Mouse (Mus musculus) ovary, postnatal 14 days (tissue): ENCODE results near the gene Sod3.

Experiments
- DNase-seq: peaks from one replicate; pipeline ENCODE4 v3.0.0; 2022; ENCODE audit warnings: low spot score

Sod3 gene

DNA sequence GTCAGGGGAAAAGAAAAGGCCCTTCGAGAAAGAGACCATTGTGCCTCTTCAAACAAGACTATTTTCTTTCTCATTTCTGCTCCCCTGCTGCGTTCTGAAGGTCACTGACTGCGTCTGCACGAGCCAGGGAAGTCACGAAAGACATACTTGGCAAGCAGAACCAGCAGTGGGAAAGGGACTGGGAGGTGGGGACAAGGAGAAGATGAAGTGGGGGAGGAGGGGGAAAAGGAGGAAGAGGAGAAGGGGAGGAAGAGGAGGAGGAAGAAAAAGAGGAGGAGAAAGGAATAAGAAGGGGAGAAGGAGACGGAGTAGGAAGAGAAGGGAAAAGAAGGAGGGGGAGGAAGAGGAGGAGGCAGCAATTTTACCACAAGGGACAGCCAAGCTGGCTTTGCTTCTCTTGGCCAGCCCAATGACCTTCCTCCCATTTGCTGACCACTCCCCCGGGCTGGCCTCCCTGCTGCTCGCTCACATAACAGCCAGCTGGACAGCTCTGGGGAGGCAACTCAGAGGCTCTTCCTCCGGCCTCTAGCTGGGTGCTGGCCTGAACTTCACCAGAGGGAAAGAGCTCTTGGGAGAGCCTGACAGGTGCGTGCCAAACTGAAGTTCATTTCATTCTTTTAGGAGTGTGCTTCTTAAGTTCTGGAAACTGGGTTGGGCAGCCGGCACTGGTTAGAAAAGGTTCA, at the start of gene Sod3:
Gene Sod3, plus strand, starts transcription at position 324 of the 683 bp plus-strand sequence.
- peak; percentile 56 for DNase-seq

DNA sequence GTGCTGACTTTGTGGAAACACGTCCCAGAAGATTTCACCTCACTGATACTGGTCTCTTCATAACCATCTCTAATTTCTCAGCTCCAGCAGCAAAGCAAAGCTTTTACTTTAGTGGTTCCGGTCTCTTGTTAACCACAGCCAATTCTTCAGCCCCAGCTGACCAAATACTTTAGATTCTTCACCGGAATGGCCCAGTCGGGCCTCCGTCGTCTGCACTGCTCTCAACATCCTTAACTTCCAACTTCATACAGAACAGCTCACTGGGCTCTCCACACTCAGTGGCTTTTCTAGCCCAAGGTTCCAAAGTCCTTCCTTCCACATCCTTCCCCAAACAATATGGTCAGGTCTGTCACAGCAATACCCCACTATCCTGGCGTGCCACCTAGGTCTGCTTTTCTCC, 46.7 kb upstream of the Sod3 start:
- DNase-seq: no peak

DNA sequence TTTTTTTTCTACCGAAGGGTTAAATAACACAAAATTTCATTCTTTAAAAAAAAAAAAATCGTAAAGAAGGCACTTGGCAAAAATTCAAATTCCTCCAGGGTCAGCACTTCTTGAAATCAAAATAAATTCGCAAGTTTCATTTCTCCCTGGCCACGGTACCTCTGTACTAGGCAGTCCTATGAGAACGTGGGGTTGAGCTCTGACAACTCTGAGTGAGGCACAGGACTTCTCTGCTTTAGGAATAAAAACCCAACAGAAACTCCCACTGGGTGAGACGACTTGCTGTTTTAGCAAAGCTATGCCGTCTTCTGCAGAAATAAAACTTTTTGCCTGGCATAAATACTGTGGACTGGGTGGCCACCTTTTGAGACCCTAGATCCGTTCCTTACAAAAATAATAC, 44.1 kb upstream of the Sod3 start:
- DNase-seq: no peak

DNA sequence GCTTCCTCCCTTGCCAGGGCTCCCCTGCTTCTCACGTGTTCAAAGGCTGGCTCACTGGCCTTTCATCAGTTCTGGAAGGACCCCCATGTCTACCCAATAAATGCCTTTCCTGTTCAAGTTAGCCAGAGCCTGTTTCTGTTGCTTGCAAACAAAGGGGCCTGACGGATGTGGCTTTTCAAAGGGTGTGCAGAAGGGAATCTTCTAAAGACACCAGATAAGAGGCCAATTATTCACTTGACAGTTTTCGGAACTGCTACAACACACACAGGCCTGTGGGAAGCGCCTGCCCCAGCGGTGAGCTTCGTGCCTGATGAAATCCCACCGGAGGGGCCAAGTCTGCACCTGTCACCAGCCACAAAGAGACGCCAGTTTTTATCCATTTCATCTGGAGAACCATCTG, 31.5 kb upstream of the Sod3 start:
- DNase-seq: no peak

DNA sequence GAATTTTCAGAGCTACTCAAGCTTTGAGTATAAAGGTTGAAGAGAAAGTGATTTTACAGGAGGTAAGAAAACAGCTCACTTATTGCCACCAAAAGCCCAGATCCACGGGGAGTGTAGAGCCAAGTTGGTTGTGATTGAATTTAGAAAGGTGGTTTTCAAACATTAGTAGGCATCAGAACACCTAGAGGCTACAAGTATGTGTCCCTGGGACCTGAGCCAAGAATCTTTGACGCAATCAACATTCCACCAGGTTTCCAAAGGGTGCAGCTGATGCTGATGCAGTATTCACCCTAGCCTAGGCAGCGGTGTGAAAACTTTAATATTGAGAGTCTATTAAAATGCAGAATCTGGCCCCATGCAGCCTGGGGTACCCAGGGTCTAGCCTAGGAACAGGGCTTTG, 28.0 kb upstream of the Sod3 start:
- no peak for DNase-seq

DNA sequence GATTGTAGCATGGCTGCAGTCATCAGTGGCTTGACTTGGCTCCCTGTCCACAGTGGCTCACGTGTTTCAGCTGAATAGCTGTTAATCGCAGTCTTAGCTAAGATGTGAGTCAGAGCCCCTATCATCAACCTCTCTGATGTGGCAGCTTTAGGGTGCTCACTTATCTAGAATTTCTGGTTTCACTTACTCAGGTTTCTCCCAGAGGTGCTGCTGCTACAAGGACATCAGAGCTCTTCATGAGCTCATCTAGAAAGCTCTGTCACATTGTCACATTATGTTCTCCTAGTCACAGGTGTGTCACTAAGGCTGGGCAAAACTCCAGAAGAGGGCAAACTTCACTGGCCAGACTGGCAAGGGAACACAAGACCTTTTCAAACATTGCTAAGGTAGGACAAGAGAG, 24.5 kb upstream of the Sod3 start:
- no peak for DNase-seq

DNA sequence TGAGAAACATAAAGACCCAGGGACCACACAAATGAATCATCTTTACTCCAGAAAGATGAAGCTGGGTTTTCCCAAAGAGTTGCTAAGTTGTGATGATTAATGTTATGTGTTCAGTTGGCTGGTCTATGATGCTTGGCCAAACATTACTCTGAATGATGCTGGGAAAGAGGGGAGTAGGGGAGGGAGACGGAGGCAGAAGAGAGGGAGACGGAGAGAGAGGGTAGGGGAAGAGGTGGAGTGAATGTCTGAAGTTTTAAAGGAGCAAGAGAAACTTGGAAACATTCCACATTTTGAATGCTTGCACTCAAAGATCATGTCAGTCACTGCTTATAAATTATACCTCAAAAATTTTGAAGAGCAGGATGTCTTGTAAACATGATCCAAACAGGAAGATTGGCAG, 16.7 kb upstream of the Sod3 start:
- no peak for DNase-seq

DNA sequence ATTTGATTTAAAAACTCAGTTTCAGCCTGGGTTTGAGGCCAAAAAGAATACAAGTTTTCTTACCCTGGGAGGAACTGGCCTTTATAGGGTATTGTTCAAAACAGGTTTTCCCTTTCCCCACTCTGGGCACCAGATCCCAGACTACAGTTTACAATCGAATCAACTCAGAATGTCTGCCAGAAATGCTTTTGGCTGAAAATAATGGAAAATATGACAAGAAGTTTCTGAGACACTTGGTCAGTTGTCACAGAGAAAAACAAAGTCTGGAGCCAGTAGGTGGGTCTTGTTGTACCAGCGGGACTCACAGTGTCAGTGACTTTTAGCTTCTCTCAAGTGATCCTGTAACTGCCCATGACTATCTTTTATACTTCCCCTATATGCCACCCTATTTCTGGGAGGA, 13.1 kb upstream of the Sod3 start:
- DNase-seq: no peak

DNA sequence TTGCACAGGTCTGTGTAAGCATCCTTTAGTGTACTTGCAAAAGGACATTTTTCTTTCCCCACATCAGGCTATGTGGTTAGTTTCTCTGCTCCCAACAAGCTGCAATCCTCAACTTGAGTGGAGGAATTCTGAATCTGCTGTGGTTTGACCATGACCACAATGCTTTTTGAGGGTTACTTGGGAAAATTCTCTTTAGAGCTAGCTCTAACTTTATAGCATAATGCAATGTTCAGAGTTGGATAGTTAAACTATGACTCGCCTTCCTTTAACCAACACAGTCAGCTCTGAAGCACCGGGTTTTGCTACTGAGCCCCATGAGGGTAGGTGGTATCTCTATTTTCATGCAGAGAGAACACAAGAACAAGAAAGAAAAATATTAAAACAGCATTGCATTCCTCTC, 12.0 kb upstream of the Sod3 start:
- no peak for DNase-seq

DNA sequence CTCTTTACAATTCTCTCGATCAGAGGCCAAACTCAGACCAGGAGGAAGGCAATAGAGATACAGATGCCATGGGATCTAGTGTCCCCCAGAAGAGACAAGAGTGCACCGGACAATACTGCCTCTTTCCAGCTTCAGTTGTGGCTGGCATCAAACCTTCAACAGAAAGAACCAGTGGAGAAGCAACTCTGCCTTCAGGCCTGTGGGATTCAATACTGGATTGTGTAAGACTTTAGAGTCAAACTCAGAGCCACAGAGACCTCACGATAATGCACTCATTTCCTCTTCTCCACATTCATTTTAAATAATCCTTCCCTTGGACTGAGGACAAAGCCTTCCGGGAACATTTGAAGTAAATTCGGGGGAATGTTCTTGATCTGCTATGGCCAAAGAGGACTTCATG, 10.9 kb upstream of the Sod3 start:
- DNase-seq: no peak

DNA sequence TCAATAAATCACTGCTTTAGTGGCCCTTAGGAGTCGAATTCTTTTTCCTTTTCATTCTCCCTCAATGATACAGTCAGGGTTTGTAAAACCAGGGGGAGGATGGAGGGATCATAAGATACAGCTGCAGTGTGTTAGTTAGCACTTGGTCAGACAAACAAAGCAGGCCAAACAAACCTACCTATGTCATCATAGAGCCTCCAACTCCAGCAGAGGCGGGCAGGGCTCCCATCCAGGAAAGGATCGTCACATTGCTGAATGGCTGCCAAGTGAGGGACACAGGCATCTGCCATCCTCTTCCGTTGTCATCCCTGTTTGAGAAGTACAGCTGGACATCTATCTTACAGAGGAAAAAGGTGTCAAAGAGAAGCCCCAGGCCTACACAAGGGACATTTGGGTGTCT, 9.2 kb upstream of the Sod3 start:
- DNase-seq: no peak

DNA sequence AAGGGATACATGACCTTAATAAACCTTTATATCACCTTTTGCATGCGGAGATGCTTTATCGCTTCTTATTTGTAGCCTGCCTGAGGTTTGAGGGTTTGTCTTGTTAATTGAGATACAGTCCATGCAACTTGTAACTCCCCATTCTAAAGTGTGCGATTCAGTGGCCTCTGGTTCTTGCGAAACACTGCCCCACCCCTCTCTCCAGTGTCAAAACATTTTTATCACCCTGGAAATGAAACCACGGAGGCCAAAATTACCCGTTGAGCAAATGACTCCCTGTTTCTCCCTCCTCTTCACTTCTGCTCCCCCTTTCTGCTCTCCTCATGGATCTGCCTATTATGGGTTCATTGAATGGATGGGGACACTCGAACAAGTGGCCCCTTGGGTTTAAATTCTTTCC, 8.0 kb upstream of the Sod3 start:
- DNase-seq: no peak

DNA sequence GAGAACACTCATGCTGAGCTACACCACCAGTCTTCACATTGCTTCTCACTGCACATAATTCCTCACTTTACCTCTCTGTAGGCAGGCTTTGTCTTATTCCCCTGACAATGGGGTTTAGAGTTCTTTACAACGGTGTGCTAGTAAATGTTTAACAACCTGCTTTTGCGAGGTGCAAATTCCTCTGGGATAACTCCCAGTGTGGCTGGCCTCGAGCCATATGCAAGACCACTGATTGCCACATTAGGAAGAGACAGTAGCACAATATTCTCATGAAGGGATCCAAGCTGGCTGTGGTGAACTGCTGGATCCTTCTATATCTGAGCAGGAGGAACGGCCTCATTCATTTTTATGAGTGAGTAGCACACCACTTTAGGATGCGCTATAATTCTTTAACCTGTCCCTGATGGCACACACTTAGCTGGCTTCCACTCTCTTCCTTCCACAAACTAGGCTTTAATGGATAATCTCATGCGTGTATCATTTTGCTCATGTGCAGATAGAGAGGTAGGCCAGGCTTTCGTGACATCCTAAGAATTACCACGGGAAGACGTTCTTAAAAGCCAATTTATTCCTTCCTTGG, 6.3 kb upstream of the Sod3 start:
- DNase-seq: no peak

DNA sequence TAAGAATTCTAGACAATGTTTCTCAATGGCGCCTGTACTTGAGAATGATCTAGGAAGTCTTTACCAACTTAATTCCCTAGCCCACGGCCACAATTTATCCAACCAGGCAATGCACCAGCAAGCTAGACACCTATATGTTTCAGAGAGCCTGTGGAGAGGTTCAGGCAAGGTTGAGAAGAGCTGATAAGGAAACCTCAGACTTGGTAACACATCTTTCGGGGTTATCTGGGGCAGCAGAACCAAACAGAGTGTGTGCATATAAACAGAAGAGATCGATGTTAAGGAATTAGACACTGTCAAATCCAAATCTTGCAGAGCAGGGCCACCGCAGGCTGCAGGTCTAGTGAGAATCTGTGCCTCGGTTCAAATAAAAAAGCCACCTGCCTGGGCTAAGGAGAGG, 5.5 kb upstream of the Sod3 start:
- DNase-seq: no peak

DNA sequence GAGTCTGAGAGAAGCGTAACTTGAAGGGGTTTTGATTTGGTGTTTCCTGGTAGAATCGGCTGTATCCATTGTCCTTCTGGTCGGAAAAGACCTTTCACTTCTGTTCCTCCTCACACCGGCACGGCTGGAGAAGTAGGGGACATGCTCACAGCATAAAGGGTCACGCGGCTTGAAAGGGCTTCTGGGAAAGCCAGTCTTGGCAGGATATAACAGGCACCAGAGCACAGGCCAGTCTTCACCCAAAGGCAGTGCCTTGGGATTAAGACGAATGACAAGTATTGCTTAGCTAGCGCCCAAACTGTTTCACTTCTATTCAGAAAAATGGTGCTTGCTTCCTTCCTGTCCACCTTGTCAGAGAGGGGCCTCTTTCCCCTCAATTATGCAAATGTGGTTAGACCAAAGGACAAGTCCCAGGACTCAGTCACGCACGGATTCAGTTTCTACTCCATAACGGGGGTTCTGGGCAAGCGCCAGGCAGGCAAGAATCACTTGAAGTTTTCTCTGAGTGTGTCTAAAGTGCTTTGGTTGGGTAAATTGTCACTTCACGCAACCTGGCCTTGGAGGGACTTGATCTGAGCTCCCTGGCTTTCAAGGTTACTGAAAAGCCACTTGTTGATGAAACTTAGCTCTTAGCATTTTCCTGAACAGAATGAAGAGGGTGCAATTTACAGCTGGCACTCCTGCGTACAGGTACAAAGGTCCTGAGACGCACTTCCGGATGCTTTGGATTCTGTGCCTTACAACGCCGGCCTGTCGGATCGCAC, 3.1 kb upstream of the Sod3 start:
- DNase-seq: no peak

DNA sequence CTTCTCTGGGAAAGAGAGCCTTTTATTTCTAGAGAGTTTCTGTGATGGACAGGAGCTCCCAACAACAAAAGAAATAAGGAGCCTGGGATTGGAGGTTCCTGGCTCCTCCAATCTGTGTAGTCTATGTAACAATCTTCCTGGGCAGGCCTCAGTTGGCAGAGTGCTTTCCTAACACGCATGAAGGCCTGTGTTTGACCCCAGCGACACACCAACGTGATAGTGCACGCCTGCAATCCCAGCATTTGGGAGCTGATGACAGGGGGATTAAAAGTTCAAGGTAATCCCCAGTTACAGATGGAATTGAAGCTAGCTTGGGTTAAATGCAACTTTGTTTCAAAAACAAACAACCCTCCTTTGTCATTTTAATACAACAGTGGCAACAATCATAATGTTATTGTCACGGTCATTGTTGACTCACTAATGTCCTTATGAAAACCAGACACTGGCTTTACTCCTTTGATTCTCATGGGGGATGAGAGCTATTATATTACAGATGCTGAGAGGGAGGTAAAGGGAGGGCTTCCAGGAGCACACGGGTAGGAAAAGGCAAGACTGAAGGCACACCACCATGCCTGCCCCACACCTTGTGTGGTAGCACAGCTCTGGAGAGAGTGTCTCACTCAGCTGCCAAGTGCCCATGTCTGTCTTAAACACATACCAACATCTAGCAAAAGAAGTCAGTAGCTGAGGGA, 669 bp upstream of the Sod3 start:
- no peak for DNase-seq

DNA sequence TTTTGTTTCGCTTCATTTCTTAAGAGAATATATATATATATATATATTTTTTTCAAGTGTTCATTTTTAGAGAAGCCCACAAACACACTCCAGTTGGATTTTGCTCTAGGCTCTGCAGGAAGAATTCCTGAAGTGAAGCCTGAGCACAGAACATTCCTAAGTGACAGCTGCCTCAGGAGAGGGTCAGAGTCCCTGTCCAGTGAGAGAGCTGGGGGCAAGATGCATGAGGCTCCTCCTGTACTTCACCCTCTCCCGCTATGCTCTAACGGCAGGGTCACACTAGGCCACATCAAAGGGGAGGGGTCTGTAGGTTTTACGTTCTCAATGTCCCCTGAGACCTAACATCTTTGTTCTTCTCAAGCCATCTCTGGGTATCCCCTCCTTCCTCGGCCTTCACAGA, 930 bp downstream of the Sod3 start:
- DNase-seq: no peak

DNA sequence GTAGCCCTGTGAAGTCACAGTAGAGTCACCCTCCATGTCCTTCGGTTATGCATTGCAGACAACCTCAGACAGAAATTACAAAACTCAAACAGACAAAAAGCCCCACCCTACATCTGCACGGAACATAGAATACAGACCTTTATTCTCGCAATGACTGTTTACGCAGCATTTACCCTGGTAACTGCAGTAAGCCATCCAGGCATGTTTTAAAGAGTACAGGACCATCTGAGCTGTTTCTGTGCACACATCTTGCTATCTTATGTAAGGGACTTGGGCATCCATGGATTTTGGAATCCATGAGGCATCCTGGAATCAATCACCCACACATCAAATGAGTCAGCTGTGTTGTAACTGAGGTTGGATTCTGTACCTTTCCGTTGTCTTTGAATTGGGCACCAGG, 2.3 kb downstream of the Sod3 start:
- no peak for DNase-seq

DNA sequence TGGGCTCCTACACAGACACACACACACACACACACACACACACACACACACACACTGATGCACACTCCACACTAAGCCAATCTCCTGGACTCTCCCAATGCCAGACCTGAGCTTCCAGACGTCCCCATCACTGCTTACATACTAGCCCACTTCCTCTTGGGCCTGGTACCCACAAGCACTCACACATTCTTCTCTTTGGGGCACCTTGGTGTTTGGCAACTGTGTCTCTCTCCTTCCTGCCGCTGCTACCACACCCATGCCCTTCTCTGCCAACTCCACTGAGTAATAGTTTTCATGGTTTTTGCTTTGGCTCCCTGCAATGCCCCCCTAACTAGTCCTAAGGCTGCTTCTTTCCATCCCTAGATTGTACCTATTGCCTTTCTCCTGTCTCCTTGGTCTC, 3.1 kb downstream of the Sod3 start:
- DNase-seq: no peak

DNA sequence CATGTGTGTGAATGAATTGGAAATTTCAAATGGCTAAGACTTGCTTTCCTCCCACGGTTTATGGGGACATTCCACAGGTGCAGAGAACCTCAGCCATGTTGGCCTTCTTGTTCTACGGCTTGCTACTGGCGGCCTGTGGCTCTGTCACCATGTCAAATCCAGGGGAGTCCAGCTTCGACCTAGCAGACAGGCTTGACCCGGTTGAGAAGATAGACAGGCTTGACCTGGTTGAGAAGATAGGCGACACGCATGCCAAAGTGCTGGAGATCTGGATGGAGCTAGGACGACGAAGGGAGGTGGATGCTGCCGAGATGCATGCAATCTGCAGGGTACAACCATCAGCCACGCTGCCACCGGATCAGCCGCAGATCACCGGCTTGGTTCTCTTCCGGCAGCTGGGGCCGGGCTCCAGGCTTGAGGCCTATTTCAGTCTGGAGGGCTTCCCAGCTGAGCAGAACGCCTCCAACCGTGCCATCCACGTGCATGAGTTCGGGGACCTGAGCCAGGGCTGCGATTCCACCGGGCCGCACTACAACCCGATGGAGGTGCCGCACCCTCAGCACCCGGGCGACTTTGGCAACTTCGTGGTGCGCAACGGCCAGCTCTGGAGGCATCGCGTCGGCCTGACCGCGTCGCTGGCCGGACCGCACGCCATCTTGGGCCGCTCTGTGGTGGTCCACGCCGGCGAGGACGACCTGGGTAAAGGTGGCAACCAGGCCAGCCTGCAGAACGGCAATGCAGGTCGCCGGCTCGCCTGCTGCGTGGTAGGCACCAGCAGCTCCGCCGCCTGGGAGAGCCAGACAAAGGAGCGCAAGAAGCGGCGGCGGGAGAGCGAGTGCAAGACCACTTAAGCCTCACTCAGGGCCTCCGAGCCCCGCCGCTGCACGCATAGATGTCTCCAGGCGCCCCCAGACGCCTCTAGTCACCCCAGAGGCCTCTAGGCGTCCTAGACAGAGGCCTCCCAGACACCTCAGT, 4.6 kb downstream of the Sod3 start:
- DNase-seq: no peak

DNA sequence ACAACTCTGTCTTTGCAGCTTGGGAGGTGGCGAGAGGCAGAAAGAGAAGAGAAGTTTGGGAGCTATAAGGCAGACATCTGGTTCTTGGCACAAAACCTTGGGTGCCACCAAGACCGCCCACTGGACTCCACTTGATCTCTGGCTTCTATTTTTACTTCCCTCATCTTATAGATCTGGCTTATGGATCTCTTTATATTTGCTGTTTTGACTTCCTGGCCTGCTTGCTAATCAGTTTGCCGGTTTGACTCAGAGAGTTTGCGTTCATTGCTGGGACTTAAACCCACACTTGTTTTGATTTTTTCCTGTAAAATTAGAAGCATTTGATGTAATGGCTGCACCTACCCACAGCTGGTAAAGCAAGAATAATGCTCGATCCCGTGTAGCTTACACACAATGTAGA, 7.3 kb downstream of the Sod3 start:
- DNase-seq: no peak

DNA sequence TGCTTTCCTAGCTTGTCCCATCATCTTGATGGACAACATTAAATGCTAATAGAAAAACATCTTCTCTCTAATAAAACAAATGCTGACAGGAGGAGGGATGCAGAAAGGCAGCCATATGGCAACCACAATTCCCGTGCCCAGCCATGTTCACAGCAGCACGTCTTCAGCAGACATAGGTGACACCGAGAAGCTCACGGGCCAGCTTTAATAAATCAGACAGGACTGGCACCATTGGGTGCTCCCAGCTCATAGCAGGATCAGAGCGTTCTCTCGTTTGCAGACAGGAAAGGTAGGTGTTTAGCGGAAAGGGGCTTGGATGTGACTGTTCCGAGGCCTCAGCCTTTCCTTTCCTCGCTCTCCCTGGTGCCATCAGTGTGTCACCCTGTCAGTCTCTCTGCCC, 12.3 kb downstream of the Sod3 start:
- no peak for DNase-seq
